Mouse (Mus musculus) gonadal fat pad, adult 2 months (tissue): ENCODE results near the gene Inhbe. TPM values are rescaled to one million over a fixed set of nuclear protein-coding genes. Genes with fewer than 3 reads are reported as not detected.
A peak's percentile ranks its signal among the peaks of the same experiment; 100 is the strongest.

Experiments used
- DNase-seq: peaks from one replicate; pipeline ENCODE4 v3.0.0-alpha.2; 2012; ENCODE audit warnings: low read depth
- polyA plus RNA-seq: library from polyadenylated mRNA; depleted of rRNA; stranded (reverse); fragments of >200 nt; gene quantifications from 2 replicates; pipeline ENCODE4 v1.2.3, GENCODE M21; 2012

Inhbe gene
- polyA plus RNA-seq, 1 experiment, result 0.01 TPM

DNA sequence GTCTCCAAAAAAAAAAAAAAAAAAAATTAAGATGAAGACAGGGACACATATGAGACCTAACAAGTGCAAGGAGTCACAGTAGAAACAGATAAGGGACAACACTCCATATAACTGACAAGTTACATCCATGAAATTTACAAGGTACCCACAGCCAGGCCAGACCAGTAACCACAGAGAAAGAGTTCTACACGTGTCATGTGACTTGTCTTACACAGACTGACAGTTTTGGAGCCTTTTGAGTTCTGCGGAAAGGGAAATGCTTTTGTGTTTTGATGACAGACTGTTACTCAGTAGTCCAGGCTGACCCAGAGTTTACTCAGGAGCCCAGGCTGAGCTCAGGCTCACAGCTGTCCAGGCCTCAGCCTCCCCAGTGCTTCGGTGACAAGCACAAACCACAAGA lies 11.2 kb downstream of the Inhbe start:
- DNase-seq, result no peak

DNA sequence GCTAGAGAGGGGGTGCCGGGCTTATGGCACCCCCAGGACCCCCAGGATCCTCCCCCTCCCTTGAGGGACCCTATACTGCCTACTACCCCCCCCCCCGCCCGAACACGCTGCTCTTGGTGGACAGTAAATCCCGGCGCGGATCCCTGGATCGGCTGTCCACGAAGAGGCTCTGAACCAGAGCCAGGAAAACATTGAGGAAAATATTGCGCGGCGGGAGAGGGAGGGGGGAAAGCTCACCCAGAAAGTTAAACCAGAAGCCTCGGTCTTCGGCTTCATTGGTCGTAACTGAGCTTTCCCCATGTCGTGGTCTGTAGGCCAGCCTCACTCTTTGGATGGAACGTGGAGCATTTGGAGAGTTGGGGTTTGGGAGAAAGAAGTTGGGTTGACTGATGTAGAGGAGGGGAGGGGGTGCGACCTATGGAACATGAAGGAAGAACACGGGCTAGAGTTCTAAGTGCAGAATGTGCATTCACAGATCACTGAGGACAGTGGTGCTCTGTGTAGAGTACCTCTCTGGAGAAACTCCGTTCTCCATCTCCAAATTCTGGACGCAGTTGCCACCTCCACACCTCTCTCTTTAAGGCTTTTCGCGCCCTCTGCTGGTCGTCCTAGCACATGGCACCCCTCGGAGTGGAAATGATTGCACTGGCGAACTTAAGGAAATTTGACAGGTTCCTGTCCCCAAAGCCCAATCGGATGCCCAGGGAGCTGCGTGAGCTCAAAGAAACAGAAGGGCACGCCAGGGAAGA lies 12.1 kb downstream of the Inhbe start, which contains the start of gene Gli1:
Gli1 (minus strand) TSS at position 84 of the 749 bp plus-strand sequence.
- DNase-seq, result no peak

DNA sequence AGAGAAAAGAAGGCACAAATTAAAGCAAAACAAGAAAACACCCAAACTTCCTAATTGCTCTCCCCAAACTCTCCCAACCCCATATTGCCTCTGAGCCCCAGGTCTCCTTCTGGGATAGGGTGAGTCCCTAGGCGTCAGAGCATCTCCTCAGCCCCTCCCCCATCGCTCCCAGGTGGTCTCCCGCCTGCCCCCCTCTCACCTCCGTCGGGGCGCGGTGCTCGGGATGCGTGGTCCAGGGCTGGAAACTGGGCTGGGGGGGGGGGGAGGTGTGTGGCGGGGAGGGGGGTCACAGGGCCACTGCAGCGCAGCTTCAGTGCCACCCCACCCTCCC lies 12.9 kb downstream of the Inhbe start:
- DNase-seq, result no peak

DNA sequence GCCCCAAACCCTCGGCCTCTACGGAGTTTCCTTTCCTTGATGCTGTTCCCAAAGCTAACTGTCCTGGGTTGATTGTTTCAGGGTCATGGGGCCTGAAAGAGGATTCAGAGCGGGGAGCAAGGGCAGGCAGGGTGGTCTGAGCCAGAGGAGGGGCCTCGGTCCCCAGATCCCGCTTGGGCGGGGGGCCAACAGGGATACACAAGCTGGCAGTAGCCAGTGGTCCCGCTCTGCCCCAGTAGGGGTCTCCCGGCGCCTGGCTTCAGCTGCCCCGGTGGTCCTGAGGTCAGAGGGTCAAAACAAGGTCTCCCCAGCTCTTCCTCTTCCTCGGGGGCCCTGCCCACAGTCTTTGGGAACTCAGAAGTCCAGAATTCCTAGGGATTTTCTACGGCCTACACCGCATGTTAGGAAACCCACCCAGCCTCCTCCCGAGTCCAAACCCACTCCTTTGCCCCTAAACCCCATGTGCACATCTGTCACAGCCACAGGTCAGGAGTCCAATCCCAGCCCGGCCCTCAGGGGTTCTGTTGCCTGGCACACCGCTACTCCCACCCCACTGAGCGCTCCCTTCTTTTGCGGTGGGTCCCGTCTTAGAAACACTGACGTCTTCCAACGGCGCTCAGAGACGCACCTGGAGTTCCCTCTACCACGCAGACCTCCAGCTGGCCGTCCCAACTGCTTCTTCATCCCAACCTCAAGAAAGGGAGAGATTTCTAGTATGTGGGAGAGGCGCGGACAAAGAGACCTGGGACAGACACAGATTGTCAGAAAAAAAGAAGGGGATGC lies 13.4 kb downstream of the Inhbe start:
- no peak for DNase-seq

DNA sequence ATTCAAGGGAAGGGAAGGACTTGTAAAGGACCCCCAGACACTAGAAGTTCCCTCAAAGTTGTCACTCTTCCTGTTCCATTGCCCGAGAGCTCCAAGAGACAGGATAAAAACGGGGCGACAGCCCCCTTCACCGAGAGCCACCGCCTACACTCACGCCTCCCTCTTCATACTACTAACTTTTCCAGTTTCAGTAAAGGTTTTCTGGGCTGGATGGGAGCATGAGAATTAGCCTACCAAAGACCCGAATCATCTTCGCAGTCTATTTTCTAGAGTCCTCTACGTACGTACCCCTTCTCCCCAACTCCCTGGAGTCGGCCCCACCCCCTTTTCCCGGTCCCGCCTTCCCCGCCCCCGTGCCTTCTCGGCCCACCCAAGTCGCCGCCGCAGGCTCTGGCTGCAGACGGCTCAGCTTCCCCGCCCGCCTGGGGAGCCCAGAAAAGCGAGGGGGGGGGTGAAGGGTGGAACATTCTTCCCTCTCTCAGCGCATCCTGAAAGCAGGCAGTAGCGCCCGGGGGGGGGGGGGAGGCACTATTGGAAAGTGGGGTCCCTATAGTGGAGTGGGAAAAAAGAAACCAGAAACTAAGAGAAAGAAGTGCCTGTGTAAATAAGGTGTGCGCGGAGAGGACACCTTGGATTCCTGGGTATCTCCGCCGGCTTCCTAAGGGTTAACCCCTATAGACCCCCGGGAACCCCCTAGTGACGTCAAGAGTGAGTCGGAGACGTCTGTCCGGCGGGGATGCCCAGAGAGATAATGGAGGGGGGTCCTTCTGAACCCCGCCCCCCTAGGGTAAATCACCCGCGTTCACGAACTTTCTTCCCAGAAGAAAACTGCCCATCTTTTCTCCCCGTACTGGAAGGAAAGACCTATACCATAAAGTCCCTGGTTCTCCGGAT lies 14.3 kb downstream of the Inhbe start:
- DNase-seq, result no peak

DNA sequence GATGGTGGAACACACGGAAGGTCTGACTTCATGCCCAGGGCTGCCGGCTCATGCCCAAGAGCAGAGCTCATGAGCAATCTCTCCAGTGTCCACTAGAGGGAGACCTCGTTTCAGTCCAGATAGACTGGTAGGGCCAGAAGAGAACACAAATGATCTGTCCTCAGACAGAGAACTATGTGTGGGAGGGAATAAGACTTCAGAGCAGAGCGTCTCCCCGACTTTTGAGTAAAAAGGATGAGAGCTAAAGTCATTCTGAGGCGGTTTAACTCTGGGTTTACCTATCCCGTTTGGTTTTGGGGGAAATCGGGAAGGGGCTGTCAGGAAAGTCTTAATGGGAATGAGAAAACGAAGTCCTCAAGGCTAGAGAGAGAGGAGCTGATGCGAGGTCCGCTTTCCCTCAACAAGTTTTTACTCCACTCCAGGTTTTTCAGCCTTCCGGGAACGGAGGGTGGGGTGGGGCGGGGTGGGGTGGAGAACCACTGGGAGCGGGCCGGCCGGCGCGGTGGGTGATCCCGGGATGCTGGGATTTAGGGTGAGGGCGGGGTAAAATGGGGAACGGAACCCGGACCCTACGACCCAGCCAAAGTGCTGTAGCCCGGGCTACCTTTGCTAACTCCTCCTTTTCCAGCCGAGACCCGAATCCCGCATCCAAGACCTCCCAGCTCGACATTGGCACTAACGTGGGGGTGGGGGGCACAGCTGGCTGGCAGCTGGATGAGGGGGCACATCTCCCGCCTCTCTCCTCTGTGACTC lies 15.1 kb downstream of the Inhbe start:
- DNase-seq, result peak; percentile 87

DNA sequence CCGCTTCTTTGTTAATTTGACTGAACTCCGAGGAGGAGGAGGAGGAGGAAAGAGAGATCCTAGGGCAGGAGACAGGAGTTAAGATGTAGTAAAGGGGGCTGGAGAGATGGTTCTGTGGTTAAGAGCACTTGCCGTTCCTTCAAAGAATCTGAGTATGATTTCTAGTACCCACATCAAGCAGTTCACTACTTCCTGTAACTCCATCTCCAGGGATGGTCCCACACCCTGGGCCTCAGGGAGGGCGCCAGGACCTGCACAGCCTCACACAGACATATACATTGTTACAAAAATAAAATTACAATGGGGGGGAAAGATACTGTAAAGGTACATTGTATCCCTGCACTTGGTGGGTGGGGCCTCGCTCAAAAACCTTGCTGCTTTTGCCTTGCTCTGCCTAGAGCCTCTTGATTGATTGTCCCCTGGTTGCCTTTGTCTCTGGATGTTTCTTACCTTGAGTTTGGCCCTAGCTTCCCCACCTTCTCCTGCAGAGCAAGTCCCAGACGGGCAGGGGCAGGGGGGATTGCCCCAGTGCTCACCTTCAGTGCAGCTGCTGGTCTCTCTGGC lies 16.6 kb downstream of the Inhbe start:
- no peak for DNase-seq

DNA sequence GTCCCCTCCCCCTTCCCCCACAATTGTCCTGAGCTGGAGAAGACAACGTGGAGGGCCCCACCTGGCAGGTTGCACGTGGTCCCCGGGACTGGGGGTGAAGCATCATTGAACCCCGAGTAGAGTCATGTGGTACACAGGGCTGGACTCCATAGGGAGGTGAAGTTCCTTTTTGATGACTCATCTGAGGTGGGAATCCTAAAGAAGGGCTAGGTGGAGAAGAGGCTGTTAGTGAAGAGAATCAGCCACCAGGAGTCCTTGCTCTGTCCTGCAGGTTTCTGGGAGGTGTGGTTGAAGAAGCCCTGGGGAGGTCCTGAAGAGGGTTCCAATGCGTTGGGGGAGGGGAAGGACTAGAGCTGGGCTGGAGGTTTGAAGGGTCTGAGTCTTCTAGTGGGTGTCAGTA lies 17.3 kb downstream of the Inhbe start:
- no peak for DNase-seq

DNA sequence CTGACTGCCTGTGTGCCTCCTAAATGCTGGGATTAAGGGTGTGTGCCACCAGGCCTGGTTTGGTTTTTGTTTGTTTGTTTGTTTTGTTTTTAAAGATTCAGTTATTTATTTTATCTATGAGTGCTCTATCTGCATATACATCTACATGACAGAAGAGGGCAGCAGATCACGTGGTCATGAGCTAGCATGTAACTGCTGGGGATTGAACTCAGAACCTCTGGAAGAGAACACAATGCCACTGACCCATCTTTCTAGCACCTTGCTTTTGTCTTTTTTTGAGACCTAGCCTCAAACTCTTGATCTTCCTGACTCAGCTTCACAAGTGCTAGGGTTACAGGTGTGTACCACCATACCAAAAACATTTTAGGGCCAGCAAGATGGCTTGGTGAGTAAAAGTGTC lies 18.9 kb downstream of the Inhbe start:
- DNase-seq, result no peak

DNA sequence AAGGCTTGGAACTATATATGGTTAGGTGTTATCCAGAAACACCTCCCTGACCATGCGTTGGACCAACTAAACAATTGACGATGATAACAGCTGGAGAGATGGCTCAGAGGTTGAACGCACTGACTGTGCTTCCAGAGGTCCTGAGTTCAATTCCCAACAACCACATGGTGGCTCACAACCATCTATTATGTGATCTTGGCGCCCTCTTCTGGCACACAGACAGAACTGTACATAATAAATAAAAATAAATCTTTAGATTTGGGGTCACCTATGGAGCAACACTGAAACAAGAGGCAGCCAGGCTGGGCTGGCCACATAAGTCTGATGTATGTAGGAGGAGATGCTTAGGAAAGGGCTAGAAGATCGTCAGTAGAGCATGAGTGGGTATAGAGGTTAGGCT lies 21.1 kb downstream of the Inhbe start:
- no peak for DNase-seq

DNA sequence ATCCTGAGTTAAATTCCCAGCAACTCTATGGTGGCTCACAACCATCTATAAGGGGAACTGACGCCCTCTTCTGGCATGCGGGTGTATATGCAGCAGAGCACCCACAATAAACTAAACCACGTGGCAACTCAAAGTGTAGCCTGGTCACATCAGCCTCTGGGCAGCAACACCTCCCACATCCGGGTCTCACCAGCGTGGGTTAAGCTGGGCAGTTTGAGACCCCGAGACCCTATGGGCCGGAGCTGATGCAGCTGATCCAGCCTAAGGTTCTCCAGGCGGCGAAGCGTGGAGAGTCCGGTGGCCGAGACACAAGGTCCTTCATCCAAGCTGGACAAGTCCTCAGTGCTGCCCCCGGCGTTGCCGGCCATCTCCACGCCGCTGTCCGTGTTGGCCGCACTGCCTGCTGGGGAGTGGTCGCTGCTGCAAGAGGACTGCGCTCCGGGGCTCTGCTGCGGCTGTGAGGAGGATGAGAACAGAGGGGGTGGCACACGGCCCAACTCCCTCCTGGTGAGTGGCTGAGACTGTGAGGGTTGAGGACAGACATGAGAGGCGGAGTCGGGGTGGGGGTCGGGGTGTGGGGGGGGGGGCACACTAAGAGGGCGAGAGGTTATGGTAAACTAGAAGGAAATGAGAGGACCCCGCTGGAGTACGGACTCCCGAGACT lies 21.9 kb downstream of the Inhbe start:
- no peak for DNase-seq

DNA sequence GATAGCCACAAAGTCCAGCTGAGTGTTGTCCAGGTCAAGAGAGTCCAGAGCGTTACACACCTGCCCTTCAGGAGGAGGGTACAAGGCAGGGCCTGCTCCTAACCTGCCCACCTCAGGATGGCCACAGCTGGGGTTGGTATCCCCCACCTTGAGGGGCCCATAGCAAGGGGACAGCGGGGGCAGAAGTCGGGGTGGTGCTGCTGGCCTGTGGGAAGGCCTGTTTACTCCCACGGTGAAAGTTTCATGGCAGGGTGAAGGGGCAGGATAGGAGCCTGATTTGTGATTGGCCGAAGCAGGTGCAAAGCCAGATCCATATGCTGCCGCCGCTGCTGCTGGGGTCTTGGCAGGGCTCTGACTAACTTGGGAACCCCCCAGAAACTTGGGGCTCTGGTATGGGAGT lies 24.0 kb downstream of the Inhbe start:
- no peak for DNase-seq

DNA sequence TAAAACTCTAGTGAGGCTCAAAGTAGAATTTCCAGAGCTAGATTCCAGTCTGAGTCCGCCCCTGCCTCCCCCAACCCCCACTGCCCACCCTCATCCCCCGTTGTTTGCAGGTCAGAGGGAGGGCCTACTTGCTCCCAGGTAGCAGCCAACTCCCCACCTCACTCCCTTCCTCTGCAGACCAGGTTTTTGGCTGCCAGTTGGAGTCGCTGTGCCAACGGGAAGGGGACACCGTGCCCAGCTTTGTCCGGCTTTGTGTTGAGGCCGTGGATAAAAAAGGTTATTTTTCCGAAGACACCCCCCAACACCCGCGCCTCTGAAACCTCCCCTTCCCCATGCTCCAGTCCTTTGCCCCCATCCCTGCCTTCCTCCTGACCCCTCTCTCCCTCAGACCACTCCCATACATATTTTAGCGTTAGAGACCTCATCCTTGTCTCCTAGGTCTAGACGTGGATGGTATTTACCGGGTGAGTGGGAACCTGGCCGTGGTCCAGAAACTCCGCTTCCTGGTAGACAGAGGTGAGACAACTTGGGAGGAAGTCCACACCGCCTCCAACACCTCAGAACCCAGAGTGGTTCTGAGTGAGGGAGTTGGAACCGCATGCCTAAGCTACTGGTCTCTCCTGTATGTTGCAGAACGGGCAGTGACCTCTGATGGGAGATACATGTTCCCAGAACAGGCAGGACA lies 26.6 kb downstream of the Inhbe start:
- no peak for DNase-seq

DNA sequence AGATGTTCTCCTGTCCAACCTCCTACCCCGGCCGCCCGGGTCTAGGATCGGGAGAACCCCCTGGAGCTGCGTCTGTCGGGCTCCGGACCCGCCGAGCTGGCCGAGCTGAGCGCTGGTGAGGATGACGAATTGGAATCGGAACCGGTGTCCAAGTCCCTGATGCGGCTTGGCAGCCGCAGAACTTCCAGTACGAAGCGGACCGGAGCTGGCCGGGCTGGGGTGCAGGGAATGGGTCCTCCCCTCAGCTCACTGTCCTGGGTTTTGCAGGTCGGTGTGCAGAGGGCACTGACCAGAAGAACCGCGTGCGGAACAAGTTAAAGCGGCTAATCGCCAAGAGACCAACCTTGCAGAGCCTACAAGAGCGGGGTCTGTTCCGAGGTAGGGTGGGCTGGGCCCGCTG lies 27.4 kb downstream of the Inhbe start:
- DNase-seq, result no peak

DNA sequence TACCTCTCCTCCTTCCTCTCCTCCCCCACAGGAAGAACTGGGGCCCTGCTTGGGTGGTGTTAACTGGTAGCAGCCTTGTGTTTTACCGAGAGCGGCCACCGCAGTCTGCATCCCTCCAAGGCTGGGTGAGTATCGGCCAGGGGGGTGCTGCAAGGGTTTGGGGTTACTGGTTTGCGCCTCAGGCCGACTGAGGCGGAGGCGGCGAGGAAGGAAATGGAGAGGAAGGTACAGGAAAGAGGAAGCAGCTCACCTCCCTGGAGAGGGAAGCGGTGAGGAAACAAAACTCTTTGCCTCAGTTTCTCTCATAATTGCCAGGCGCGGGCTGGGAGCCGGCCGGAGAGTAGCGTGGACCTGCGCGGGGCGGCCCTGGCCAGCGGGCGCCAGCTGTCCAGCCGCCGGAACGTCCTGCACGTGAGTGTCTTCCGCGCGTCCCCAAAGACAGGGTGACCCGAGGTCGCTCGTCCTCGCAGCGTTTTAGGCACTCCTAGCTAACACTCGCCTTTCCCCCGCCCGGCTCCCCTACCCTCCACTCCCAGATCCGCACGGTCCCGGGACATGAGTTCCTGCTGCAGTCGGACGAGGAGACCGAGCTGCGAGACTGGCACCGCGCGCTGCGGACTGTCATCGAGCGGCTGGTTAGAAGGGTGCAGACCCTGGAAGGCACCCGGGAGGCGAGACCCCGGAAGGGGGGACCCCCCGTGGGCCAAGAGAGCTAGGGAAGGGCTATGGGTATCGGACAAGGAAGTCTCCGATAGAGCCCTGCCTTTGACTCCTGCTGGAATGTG lies 28.0 kb downstream of the Inhbe start:
- no peak for DNase-seq

DNA sequence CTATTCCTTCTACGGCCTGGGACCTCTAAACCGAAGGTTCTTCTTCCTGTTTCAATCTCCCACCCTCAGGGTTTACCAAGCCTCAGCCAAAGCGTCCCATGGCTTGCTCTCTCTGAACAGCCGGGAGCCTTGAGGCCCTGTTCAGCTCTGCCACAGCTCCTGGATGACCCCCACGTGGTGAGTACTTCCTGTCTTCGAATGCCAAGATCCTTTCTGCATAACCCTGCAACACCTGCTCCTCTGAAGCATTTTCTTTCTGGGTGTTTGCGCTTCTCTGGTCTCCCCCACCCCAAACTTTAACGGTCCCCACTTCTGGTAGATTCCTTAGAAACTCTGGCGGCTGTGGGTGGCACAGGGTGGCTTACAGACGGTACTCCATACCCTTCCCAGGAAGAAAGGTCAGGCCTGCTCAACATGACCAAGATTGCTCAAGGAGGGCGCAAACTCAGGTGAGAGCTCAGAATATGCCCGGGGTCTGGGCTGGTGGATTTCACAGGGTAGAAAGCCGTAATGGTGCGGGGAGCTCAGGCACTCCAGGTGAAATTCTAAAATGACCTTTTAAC lies 28.7 kb downstream of the Inhbe start:
- DNase-seq, result no peak

DNA sequence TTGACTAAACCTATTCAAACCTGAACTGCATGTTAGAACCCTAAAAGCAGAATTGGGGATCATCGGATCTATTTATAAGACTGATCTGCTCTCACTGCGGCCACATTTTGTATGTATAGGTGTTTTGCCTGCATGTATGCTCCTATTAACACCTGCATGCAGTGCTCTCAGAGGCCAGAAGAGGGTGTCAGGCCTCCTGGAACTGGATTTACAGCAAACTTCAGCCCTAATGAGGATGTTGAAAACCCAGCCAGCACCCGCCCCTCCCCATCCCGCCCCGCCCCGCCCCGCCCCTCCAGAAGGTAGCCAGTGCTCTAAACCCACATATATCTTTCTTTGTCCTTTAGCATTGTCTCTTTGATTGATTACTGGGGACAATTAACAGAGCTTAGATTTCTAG lies 29.7 kb downstream of the Inhbe start:
- peak; percentile 33 for DNase-seq

DNA sequence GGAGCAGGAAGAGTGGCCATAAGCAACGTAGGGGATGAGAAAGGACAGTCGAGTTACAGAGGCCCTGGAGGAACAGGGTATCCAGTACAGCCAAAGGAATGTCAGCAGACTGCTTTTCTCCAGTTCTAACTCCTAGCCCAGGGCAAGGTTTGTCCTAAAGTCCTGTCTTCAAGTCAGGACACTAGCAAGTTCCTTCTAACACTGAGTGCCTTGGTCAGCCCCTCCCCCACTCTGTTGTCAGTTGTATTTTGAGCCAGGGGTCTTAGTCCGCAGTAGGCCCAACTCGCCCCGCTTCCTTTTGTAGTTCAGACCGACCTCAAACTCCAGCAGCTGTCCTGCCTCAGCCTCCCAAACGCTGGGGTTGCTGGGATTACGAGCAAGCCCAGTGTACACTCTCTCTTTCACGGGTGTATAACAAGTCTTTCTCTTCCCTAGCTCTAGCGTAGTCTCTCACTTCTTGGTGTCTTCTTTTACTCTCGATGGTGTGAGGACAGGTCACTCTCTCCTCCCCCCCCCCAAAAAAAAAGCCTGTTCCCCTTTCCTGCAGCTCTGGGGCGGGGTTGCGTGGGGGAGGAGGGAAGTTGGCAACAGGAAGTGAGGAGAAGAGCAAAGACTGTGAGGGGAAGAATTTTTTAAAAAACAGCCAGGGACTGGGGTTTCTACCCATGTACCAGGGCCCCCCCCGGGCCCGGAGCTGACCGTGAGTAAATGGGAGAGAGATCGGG lies 30.9 kb downstream of the Inhbe start:
- DNase-seq, result no peak
